Mouse (Mus musculus): ENCODE data around the gene Irx3.

The Irx3 gene

DNA sequence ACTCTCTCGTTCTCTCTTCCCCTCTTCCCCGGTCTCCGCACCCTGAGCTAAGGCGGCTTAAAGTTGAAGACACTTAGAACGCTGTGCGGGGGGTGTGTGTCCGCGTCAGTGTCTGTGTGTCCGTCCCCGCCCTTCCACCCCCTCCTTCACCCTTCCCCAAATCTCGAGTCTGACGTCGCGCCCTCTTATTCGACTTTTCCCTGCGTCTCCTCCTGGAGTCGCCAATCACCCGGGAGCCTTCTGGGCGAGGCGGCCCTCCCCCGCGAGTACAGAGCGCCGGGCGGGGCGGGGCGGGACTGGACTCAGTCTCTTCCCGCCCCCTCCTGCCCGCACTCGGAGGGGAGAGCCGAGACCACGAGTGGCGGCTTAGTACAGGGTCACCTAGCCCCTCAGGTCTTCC lies at the start of gene Irx3:
Gene Irx3, minus strand, starts transcription at position 229 of the 400 bp plus-strand sequence.
- peak; percentile 94 for DNase-seq (ENCODE audit: low spot score)

GRCm38 (mm10) chr8:91851359-91851758 lies 49.5 kb upstream of the Irx3 start:
- no peak for DNase-seq (ENCODE audit: low spot score)

GRCm38 (mm10) chr8:91849984-91850383 lies 48.1 kb upstream of the Irx3 start:
- DNase-seq (ENCODE audit: low spot score), result no peak

DNA sequence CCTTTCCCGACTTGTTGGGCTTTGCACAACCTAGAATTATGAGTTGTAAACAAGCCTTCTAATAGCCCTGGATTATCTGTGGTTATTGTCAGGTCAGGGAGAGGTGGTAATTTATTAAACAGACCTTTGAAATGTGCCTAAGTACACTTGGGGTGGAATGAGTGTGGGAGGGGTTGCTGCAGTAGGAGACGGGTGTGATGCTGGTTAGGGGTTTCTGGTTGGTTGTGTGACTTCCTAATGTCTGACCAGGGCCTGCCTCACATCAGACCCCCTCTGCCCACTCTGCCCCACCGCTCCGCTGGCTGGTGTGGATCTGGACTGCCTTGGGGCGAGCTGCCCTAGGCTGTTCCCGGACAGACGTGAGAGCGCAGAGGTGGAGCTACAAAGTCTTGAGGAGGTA lies 47.7 kb upstream of the Irx3 start:
- no peak for DNase-seq (ENCODE audit: low spot score)

DNA sequence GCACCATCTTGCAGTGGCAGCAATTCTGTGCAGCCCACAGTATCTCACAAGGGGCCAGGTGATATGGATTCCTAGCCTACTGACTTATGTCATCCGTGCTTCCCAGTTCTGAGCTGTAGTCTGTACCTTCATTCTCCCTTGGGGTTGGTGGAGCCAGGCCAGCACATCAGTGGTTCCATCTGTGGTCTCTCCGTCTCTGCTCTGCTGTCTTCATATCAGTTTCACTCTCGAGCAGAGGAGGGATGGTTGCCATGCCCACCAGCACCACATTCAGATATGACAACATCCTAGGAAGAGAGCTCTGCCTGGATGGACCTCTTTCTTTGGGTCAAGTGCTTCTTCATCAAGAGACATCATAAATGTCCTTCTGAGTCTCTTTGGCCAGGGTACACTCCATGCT lies 43.8 kb upstream of the Irx3 start:
- no peak for DNase-seq (ENCODE audit: low spot score)

- no peak for DNase-seq (ENCODE audit: low spot score)
These were observed 35.3 kb upstream of the Irx3 start for GRCm38 (mm10) chr8:91837131-91837530.

DNA sequence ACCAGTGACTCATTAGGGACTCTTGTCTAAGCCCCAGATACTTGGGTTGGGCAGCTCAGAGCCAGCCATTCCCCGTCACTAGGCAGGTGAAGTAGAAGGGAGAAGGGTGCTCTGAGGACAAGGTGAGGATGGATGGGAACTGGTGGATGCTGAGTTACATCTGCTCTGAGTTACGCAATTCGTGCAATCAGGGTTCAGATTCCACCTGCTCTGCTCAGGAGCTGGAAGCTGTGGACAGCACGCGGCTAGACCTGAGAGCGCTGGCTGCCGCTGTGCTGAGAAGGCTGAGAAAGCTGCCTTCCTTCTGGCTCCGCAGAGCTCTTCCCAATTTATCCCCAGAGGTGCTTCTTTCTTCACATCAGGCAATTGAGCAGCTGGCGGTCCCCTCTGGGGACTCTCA lies 34.8 kb upstream of the Irx3 start:
- DNase-seq (ENCODE audit: low spot score), result no peak

DNA sequence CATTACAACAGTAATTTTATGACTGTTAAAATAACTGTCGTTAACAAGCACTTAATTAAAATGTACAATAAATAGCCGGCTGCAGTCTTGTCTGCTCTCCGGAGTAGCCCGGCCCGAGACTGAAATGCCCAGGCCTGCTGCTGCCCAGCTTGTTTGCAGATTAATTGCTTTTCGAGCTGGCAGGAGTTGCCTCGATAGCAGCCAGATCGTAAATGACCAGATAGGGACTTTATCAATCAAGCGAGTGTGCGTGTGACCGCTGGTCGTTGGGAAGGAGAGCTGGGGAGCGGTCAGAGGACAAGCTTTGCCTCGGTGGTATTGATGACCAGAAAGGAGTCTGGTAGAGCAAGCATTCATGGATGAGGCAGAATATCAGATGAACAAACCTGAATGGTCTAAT lies 25.8 kb upstream of the Irx3 start:
- no peak for DNase-seq (ENCODE audit: low spot score)

- no peak for DNase-seq (ENCODE audit: low spot score)
These were observed 25.3 kb upstream of the Irx3 start for GRCm38 (mm10) chr8:91827192-91827591.

GRCm38 (mm10) chr8:91823357-91823756 lies 21.5 kb upstream of the Irx3 start:
- no peak for DNase-seq (ENCODE audit: low spot score)

DNA sequence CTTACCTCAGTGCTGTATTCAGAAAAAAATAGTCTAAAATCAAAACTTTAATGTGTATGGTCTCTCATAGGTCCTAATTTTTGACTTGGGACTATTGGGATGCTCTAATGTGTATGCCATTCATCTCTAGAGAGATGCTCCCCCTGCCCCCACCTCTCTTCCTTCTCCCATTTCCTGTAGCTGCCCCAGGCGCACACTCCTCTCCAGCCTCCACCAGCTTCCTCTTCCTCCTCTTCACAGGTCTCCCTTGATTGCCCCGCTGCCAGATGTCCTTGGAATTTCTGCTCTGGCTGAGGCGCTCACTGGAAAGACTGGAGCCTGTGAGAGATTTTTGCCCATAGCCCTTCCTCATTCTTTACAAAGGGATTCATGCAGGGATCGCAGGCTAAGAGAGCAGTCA lies 20.9 kb upstream of the Irx3 start:
- DNase-seq (ENCODE audit: low spot score), result peak; percentile 19

GRCm38 (mm10) chr8:91821976-91822375 lies 20.1 kb upstream of the Irx3 start:
- DNase-seq (ENCODE audit: low spot score), result peak; percentile 21

DNA sequence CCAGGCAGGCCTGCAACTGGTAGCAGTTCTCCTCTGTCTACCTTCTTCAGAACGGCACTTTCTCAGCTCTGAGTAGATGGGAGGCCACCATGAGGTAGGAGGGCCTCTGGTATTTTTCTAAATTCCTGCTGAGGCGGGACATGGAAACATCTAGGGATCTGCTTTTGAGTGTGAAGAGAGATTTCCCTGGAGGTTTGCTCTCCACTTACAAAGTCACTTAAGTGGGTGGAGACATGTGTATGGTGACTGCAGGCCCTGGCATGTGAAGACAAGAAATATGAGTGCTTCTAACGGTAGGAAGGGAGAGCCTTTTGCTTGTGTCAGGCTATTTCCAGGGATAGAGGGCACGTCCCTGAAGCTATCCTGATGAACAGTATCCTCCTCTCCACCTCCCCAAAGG lies 17.9 kb upstream of the Irx3 start:
- DNase-seq (ENCODE audit: low spot score), result no peak

GRCm38 (mm10) chr8:91818784-91819183 lies 16.9 kb upstream of the Irx3 start:
- DNase-seq (ENCODE audit: low spot score), result peak; percentile 69

DNA sequence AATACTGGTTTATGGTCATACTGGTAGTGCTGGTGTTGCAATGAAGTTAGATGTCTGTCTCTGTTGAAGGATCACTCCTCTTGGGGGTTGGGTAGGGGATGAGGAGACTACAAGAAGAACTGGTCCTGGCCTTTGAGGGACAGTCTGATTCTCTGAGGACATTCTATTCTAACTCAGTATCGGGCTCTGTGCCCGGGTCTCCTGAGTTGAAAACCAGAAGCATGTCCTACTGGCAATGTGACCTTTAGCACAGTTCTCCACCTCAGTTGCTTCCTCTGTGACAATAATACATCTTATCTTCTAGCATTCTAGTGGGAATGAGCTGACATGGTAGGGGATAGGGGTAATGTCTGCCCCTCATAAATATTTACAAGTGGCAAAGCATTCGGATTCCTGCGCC lies 12.2 kb upstream of the Irx3 start:
- DNase-seq (ENCODE audit: low spot score), result no peak

DNA sequence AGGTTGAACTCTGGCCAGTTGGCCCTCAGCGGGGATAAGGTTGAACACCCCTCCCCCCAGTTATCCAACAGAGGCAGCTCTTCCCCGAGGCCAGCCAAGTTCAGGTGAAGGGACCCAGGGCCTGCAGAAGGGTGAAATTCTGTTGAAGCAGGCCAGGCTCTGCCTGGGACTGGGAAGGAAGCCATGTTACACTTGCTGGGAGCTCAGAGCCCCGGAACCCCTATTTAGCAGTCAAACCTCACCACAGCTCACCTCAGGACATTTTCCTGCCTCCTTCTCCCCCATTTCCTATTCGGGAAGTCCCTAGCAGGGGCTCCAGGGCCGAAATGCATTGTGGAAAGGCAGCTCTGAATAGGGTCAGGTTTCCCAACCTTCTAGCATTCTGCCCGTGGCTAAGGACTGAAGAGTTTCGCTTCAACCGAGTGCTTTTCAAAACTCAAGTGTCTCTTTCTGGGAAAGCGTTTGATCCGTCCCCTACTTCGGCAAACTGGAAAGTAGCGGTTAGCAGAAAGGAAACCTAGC lies 4.9 kb upstream of the Irx3 start:
- DNase-seq (ENCODE audit: low spot score), result peak; percentile 66

DNA sequence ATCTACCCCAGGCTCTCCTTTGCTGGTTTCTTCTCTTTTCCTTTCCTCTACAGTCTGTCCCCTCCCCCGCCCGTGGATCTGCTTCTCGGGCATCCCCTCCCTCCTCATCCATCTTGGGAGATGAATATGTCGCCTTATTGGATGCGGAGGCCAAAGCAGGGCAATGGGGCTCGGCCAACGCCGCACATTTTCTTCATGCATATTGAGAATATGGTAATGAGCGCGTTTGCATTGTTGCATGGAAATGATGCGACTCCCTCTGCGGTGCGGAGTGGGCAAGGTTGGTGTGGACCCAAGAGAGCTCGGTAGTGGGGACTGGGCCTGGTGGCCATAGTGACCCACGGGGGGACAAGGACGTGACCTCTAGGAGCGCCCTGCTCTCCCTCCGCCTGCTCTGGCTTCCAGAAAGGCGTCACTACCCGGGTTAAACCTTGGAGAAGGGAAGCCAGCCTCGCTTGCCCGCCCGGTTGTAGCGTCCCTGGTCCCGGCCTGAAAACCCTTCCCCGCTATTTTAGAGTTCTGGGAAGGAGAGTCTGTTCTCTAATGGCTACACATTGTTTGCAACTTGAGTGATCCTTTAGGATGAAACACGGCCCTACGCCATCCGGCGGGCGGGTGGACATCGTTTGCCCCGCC lies 4.3 kb upstream of the Irx3 start:
- DNase-seq (ENCODE audit: low spot score), result peak; percentile 78

GRCm38 (mm10) chr8:91805254-91805671 lies 3.4 kb upstream of the Irx3 start:
- DNase-seq (ENCODE audit: low spot score), result peak; percentile 74

GRCm38 (mm10) chr8:91804403-91805253 lies 2.8 kb upstream of the Irx3 start:
- DNase-seq (ENCODE audit: low spot score), result peak; percentile 71

GRCm38 (mm10) chr8:91803515-91804402 lies 1.9 kb upstream of the Irx3 start:
- peak; percentile 60 for DNase-seq (ENCODE audit: low spot score)

- peak; percentile 68 for DNase-seq (ENCODE audit: low spot score)
These were observed 795 bp upstream of the Irx3 start for GRCm38 (mm10) chr8:91802401-91803322.

Data from embryo, embryonic 10.5 days (tissue).